Mouse (Mus musculus) E14TG2a.4 (cell line): ENCODE data around the gene Ndfip2.

Source experiments
- CTCF ChIP-seq: conservative IDR thresholded peaks from 2 replicates; pipeline ENCODE4 v1.5.1; 2014; ENCODE audit warnings: low read length
- NANOG ChIP-seq: IDR thresholded peaks from 2 replicates; pipeline ENCODE4 v1.6.1; 2014; ENCODE audit warnings: borderline replicate concordance, low read length, mixed read lengths

DNA sequence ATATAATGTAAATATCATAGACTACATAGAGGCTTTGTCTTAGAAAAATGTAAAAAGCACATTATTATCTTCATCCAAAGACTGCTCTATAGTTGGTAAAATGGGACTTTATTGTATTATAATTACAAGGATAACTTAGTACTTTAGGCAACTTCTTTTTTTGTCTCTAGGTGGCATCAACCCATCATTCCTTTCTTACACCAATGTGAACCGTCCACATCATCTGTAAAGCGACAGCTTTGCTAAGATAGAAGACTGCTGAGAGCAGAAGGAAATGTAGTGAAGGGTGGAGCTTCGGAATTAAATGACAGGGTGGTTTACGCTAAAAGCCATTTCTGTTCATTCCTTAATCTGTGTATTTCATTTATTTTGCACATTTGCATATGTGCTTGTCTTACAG, 49.3 kb downstream of the Ndfip2 start:
- no peak for TF ChIP-seq CTCF
- TF ChIP-seq NANOG = no peak
